Mouse (Mus musculus) frontal cortex, postnatal 25 days (tissue): ENCODE results near the gene Cyp1a1.
"Not testable (repeated sequence)": the region's sequence is repeated elsewhere in the genome, so short reads cannot be mapped to it uniquely, and the experiment has no call there.

Experiments
- DNase-seq, 2 experiments: peaks; one replicate each; pipeline ENCODE4 v3.0.0; 2022; ENCODE audit warnings: low spot score in 2 of 2

Gene Cyp1a1

DNA sequence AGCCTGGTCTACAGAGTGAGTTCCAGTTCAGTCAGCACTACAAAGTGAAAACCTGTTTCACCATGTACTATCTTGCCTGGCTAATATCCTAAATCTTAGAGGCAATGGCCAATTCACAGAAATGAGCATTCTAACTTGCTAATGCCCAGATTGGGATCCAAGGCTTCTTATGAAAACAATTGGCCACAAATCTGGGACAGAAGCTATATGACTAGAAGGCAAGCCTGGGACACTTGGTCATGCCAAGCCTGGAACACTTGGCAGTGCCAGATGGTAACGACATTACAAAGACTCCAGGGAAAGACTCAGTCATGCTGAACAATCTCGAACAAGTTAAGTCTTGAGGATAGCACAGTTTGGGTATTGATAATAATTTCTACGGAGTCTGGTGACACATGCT lies 18.8 kb downstream of the Cyp1a1 start:
- DNase-seq: no peak

DNA sequence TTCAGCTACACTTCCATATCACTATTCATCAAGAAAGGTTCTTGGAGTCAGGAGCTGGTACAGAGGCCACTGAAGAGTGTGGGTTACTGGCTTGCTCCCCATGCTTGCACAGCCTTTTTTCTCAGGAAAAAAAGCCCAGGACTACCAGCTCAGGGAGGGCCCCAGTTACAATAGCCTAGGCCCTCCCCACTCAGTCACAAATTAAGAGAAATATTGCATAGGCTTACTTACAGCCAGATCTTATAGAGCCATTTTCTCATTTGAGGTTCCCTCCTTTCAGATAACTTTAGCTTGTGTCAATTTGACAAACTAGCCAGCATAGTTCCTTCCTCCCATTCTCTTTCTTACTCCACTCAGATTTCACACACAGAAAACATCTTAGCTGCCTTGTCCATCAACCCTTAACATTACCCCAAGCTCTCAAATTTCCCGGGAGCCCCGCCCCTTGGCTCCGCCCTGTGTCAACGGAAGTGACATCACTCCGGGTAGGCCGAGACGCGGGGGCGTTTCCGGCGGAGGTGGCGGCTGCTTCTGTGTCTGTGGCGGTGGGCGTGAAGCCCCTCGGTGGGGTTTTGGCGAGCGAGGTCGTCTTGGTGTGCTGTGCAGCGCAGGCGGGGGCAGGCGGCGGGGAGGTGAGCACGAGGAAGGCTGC lies 20.5 kb downstream of the Cyp1a1 start, which contains the start of gene Edc3:
Gene Edc3 (plus strand): TSS at position 473 of the 652 bp plus-strand sequence.
- peak; percentile 68 to 71 for DNase-seq

DNA sequence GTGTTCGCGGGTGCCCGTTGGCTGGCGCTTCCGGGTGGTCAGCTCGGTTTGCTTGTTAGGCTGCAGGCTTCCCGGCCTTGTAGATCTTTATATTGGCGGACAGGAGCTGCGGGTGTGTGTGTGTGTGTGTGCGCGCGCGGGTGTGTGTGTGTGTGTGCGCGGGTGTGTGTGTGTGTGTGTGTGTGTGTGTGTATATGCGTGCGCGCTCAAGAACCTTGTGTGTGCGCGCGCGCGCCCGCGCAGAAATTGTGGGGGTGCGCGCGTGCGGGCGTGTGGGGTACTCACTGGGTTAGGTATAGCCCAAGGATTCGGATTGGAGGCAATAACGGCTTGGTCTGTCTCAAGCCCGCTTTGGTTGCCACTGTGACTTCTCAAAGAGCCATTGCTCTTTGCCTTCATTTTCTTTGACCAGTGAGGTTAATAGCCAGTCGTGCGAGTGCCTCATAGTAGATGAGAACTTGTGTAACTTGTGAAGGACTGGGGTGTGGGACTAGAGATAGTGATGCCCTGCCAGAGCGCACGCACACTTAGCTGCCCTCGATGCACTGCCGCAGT lies 21.1 kb downstream of the Cyp1a1 start:
- DNase-seq: peak; percentile 39 to 43

DNA sequence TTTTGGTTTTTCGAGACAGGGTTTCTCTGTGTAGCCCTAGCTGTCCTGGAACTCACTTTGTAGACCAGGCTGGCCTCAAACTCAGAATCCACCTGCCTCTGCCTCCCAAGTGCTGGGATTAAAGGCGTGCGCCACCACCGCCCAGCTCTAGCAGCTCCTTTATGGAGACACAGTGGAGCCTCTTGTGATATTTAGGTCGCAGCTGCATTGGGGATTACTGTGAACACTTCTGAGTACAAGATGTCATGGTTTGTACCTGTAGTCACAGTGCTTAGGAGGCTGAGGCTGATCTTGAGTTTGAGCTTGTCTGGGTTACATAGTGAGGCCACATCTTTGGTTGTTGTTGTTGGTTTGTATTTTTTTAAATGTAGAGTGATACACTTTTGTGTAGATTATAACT lies 22.5 kb downstream of the Cyp1a1 start:
- DNase-seq: not testable (repeated sequence)

DNA sequence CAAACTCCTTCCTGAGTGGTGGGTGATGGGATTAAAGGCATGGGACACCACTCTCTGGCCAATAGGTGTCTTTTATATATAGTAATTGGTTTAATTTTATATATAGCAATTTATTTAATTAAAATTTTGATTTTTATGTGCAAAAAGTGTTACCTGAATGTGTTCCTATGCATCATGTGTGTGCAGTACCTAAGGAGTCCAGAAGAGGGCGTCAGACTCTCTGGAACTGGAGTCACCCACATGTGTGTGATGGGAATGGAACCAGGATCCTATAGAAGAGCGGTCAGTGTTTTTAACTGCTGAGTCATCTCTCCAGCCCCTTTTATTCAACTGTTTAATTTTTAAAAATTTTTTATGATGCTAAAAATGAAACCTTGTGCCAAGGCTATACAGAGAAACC lies 24.5 kb downstream of the Cyp1a1 start:
- no peak for DNase-seq

DNA sequence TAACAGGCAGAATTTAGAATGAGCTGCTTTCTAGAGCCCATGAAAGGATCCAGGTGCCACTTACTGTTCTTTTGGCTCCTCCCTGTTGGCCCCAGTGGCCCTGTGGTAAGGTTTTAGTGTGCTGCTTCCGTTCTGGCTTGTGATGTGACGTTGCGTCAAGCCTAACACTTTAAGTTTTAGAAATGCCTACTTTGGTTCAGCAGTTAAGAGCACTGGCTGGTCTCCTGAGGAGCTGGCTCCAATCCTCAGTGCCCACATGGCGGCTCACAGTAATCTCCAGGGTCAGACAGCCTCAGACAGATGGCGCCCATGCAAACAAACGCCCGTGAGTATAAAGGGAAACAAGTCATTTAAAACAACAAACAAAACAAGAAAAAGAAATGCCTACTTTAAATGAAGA lies 30.7 kb downstream of the Cyp1a1 start:
- DNase-seq: no peak

DNA sequence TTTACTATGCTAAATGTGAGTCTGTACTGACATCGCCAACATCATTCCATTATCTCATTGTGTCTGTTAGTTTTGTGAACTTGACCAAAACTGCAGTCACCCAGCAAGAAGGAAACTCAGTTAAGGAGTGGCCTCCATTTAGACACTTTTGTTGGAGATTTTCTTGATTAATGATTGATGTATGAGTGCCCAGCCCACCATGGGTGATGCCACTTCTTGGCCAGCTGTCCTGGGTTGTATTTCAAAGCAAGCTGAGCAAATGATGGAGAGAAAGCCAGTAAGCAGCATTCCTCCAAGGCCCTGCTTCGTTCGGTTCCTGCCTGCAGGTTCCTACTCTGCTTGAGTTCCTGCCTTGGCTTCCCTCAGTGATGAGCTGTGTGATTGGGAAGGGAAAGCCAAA lies 33.0 kb downstream of the Cyp1a1 start:
- DNase-seq: no peak

DNA sequence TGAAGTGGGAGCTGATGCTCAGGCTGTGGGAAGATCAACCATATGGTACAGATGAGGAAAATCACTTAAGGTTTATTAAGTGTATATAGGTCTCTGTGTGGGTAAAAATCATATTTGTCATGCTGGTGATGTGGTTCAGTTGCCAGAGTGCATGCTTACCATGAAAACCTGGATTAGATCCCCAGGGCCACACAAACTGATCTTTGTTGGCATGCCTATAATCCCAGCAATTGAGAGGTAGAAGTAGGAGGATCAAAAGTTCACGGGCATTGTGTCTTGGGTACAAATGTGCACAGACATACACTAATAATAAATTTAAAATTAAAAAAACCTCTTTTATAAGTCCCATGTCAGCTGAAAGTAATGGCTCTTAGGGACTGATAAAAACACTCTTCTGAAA lies 34.6 kb downstream of the Cyp1a1 start:
- DNase-seq: no peak

DNA sequence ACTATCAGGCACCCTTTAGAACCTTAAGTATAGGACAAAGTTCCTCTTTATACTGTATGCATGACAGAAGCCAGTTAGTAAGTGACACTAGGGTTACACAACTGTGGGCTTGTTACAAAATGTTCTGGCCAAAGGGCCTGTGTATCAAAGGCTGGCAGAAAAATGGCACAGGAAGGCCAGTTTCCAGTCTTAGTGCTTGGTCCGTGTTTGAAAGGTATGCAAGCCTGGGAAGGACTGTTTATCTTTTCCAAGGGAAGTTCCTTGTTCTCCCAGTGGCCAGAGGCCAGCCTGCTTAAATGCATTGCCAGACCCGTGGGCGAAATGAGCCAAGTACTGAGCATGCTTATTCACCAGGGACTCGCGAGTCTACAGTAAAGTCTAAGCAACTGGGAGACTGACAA lies 35.6 kb downstream of the Cyp1a1 start:
- DNase-seq: no peak

DNA sequence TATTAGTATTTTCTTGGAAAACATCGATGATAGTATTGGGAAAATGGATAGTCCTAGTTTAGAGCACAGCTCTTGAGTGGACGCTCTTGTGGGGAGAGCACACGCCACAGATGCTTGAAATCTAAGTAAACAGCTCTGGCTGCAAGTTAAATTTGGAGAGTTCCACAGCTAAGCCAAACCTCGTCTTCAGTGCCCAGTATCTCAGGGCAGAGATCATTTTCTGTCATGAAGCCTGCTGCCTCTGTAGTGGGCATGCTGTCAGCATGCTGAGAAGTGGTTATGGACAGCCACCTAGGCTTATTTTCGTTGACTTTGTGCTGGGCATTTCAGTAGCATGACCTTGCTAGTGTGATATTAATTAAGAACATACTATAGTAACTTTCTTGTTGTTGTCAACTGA lies 36.1 kb downstream of the Cyp1a1 start:
- no peak for DNase-seq

DNA sequence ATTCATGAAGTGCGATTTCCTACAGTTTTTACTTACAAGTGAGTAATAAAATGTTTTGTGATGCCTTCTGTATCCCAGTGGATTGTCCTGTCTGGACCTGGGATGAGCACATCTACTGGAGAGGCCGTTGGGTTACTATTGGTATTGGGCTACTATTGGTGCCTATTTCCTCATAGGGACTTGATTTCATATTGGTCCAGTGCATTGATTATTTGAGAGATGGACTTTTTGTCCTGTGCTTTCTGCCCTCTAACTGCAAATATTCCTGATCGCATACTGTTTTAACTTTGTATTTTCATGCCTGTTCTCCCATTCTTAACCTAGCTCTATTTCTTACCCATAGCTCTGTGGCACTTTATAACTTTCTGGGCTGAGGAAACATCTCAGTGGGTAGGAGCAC lies 37.0 kb downstream of the Cyp1a1 start:
- no peak for DNase-seq

DNA sequence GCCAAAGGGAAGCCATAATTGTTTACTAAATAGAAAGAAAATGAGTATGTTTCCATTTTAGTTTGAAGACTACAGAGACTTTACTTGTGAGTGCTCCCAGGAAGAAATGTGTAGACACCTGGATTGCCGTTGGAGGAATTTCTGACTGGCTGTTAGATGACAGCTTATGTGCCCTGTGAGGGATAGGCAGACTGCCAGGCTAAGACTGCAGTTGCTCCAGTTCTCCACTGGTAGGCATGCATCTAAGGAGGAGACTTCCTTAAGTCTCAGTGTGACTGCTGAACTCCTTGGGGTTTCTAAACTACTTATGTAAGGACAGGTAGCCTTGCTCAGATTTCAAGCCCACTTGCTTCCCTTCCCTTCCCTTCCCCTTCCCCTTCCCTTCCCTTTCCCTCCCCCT lies 40.6 kb downstream of the Cyp1a1 start:
- no peak for DNase-seq

DNA sequence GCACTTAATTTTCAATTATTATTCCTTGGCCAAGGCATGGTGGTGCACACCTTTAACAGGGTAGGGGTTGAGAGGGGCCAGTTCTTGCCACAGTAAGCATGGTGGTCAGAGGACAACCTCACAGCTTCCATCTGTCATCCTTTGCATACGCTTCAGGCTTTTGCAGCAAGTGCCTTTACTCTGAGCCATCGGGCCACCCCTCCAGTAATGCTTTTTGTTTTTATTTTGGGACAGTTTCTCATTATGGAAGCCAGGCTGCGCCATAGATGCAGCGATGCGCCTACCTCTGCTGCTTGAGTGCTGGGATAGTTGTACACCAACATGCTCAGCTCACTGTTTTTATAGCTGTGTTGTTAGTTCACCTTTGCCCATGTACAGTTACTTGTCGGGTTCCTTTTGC lies 45.9 kb downstream of the Cyp1a1 start:
- no peak for DNase-seq

DNA sequence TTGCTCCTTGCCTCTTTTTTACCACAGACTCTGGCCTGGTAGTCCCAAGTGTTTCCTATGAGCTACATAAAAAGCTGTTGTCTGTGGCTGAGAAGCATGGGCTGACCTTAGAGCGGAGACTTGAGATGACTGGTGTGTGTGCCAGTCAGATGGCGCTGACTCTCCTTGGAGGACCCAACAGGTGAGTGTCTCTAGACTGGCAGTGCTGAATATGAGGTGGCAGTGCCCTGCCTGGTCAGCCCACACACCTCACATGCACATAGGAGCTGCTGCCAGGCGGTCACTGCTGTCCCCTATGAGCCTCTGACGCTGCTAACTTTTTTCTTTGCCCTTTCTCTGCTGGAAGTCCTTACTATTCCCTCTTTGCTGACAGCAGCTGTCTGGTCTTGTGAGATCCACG lies 52.1 kb downstream of the Cyp1a1 start:
- DNase-seq: no peak

DNA sequence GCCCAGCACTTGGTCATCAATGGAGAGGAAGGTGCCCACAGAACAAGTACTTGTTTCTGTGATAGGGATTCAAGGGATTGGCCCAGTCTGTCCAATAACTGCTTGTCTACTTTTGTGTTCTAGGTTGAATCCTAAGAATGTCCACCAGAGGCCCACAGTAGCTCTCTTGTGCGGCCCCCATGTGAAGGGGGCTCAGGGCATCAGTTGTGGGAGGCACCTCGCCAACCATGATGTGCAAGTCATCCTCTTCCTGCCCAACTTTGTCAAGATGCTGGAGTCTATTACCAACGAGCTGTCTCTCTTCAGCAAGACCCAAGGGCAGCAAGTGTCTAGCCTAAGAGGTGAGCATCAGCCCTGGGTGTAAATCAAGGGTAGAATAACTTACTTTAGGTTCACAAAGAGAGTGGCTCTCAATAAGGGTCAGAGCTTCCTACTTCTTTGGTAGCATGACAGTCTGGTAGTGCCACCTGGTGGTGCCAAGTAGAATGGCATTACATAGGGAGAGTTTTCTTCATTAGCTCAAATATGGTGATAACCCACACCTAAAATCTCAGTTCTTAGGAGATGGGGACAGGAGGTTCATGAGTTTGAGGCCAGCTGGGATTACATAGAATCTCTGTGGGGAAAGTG lies 56.8 kb downstream of the Cyp1a1 start:
- DNase-seq: no peak

DNA sequence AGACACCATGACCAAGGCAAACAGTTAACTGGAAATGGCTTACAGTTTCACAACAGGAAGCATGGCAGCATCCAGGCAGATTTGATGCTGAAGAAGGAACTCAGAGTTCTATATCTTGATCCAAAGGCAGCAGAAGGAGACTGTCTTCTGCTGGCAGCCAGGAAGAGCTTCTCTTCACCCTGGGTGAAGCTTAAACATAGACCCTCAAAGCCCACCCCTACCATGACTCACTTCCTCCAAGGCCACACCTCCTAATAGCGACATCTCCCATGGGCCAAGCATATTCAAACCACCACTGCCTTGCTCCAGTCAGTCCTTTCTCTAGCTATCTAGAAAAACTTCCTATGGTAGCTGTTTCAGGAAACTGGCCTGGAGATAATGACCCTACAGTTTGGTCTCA lies 59.3 kb downstream of the Cyp1a1 start:
- DNase-seq: no peak

DNA sequence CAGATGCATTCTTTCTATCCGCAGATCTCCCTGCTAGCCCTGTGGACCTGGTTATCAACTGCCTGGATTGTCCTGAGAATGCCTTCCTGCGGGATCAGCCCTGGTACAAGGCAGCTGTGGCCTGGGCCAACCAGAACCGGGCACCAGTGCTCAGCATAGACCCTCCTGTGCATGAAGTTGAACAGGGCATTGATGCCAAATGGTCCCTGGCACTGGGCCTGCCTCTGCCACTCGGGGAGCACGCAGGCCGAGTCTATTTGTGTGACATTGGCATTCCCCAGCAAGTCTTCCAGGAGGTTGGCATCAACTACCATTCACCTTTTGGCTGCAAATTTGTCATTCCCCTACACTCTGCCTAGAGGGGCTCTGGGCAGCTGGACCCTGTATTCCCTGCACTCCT lies 60.4 kb downstream of the Cyp1a1 start:
- DNase-seq: no peak

DNA sequence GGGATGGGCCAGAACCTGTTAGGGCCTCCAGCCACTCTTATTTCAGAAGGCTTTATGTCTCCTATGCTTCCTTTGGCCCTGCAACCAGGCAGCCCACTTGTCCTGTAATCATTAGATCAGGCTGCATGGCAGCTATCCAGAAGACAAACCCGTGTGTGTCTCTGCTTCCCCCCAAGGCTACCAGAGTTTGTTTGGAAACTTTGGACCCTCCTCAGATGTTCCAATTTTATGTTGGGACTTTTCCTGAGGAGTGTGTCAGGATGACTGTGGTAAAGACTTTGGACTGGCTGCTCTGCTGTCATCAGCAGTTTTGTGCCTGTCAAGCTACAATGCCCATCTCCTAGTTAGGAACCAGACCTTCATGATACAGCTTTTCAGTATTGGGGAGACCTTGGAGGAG lies 61.1 kb downstream of the Cyp1a1 start:
- DNase-seq: no peak

DNA sequence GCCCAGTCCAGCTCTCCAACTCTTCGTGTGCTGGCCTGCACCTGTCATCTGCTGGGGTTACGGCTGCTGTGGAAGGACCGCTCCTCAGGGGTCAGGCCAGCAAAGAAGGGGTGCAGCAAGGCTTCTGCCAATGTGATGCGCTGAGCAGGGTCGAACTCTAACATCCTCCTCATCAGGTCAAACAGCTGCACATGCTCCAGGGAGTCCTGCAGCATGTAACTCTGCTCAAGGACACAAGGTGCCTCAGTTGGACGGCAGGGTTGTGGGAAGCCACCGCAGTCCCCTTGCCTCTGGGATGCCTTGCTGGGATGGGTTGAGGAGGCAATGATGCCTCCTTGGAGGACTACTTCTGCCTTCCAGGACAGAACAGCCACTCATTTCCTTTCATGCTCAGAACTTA lies 63.2 kb downstream of the Cyp1a1 start:
- DNase-seq: no peak
